Comparison of ENCODE assay signal across 11 mouse cellular contexts in genomic region chr1:91215981-91216380, GRCm38 (mm10). TPM values are rescaled to one million over a fixed set of nuclear protein-coding genes. Genes with fewer than 3 reads are reported as not detected.
A peak's percentile ranks its signal among the peaks of the same experiment; 100 is the strongest.
DNase-seq lines count a peak whose midpoint lies in the region; ATAC-seq and TF ChIP-seq lines count a peak whose summit lies in the region.
"Had no signal": no experiment of that assay in that cellular context is flagged by ENCODE, and none has a peak within 500 bp of the region (broad histone marks: within the 10 kb centered on the region; RNA-seq: fewer than 3 reads in every experiment).

No protein-coding gene starts in this region.

- H3K4me3 ChIP-seq in heart, embryonic 14.5 days (ENCODE audit: control insufficient read depth in 1 of 2, insufficient read depth in 1 of 2, low read depth in 1 of 2, low read length in 2 of 2), result no peak overlapping the region
- H3K4me3 ChIP-seq in liver, postnatal 0 days (ENCODE audit: low read depth, low read length), result no peak overlapping the region

- no peak overlapping the region for H3K4me2 ChIP-seq in heart, embryonic 14.5 days (ENCODE audit: low read length)
- no peak overlapping the region for H3K4me2 ChIP-seq in liver, postnatal 0 days (ENCODE audit: low read depth, low read length)
- H3K4me2 ChIP-seq: liver, embryonic 11.5 days had no signal

- H3K36me3 ChIP-seq in heart, embryonic 14.5 days (ENCODE audit: control insufficient read depth, insufficient read depth, low read length), result no peaks in the 10 kb centered on the region
- H3K36me3 ChIP-seq in liver, postnatal 0 days (replicated peaks; ENCODE audit: insufficient read depth, low read length), result no peaks in the 10 kb centered on the region

- 20% methylated on average over 1 of the region's 1 CpGs for WGBS in heart, embryonic 14.5 days
- 4% methylated on average over 1 of the region's 1 CpGs for WGBS in liver, postnatal 0 days (ENCODE audit: insufficient replicate concordance)

- peak; percentile 31 for DNase-seq in kidney, postnatal 10 days
- DNase-seq in kidney, adult 9 months, result no peak
- DNase-seq in 3134 (ENCODE audit: extremely low read depth, insufficient read length, low spot score) (peak; percentile 44), NIH3T3 (ENCODE audit: low read depth) (peak; percentile 76)
- DNase-seq in T-cell, adult 2 months (ENCODE audit: low spot score), result no peak
- DNase-seq in liver, postnatal 0 days, result no peak
- no peak for DNase-seq in c-Kit-positive CD71-positive TER-119-positive erythroid progenitor cells, embryonic 14.5 days (ENCODE audit: low spot score)
- DNase-seq: right cerebral cortex, adult 18-20 months; thymus, adult 2 months had no signal

- H3K27me3 ChIP-seq in heart, embryonic 14.5 days (ENCODE audit: control insufficient read depth, insufficient read depth, low read length), result no peaks in the 10 kb centered on the region
- H3K27me3 ChIP-seq in liver, postnatal 0 days (ENCODE audit: insufficient read depth, low read length), result no peaks in the 10 kb centered on the region

- no peak for TF ChIP-seq EP300 in liver, postnatal 0 days (IDR thresholded peaks at IDR 0.05; ENCODE audit: low read depth)

- 0 out of 2 replicates have a peak overlapping the region, but pooled peaks have one; percentile 3 for H3K9ac ChIP-seq in heart, embryonic 14.5 days (ENCODE audit: low read length)
- H3K9ac ChIP-seq in liver, postnatal 0 days (replicated peaks), result no peak overlapping the region

- ATAC-seq in heart, embryonic 14.5 days (ENCODE audit: insufficient number of reproducible peaks, insufficient read depth, low FRiP score, low read depth), result no peak
- ATAC-seq in liver, postnatal 0 days, result no peak

- no peak for TF ChIP-seq CTCF in liver, postnatal 0 days (IDR thresholded peaks at IDR 0.05; ENCODE audit: low read depth)

- no peaks in the 10 kb centered on the region for H3K9me3 ChIP-seq in heart, embryonic 14.5 days (ENCODE audit: control insufficient read depth, low read length)
- no peaks in the 10 kb centered on the region for H3K9me3 ChIP-seq in liver, postnatal 0 days (ENCODE audit: low read length)

- peaks cover 50 to 65% of the 10 kb centered on the region in 2 experiments for H3K4me1 ChIP-seq in heart, embryonic 14.5 days (ENCODE audit: control insufficient read depth in 2 of 2, insufficient read depth in 2 of 2, low read length in 2 of 2)
- H3K4me1 ChIP-seq in liver, postnatal 0 days (ENCODE audit: insufficient read depth), result peaks cover 12% of the 10 kb centered on the region; the same call in 1 of the 2 replicates

- H3K27ac ChIP-seq in heart, embryonic 14.5 days (replicated peaks in 1 of 2; ENCODE audit: control insufficient read depth in 1 of 2, insufficient read depth in 1 of 2, low read depth in 2 of 2, low read length in 2 of 2), result peak overlapping the region; percentile 90 to 98
- no peak overlapping the region; the same call in 1 of the 2 replicates for H3K27ac ChIP-seq in liver, postnatal 0 days (ENCODE audit: low read depth)

RNA-seq across cellular contexts. Expression of gene Ube2f, which starts 34.1 kb away (rescaled TPM):
- 63.5 and 67.6 TPM in 2 replicates for polyA plus RNA-seq in heart, embryonic 14.5 days (2014; fragmentation: Nextera tagmentation; extraction: Ambion mirVana)
- polyA plus RNA-seq in liver, postnatal 0 days (2015; fragmentation: Nextera tagmentation; extraction: Ambion mirVana), result 49.1 and 53.0 TPM in 2 replicates

RNA-seq across cellular contexts. Expression of gene Ramp1, which starts 36.4 kb away (rescaled TPM):
- 55.9 and 56.9 TPM in 2 replicates for polyA plus RNA-seq in heart, embryonic 14.5 days (2014; fragmentation: Nextera tagmentation; extraction: Ambion mirVana)
- polyA plus RNA-seq in liver, postnatal 0 days (2015; fragmentation: Nextera tagmentation; extraction: Ambion mirVana), result 9.6 and 10.6 TPM in 2 replicates

Comparison
In these comparisons a context has a peak if more than half of its experiments do, and no peak if none do; other contexts are left out.
1. DNase-seq: peak in kidney, postnatal 10 days (single experiment), 3134 (single experiment) and NIH3T3 (single experiment); none in kidney, adult 9 months (single experiment), T-cell, adult 2 months (single experiment), liver, postnatal 0 days (single experiment) and c-Kit-positive CD71-positive TER-119-positive erythroid progenitor cells, embryonic 14.5 days (single experiment).